Mouse (Mus musculus): ENCODE data around the gene Emc1.

- TF ChIP-seq CTCF (IDR thresholded peaks at IDR 0.05; ENCODE audit: extremely low read depth, insufficient read length, insufficient replicate concordance, low read depth, low read length) (no peak), POLR2A (IDR thresholded peaks at IDR 0.05; ENCODE audit: low read depth, low read length) (no peak)
Observed at GRCm38 (mm10) chr4:139421621-139422020, 69.2 kb downstream of the Emc1 start.
